Mouse (Mus musculus): ENCODE data around the gene Atf7ip. TPM values are rescaled to one million over a fixed set of nuclear protein-coding genes. Genes with fewer than 3 reads are reported as not detected.

The Atf7ip gene
- total and polyA plus RNA-seq, 2 experiments from 2014 or later, result 16.5 to 54.5 TPM

GRCm38 (mm10) chr6:136590739-136591138 lies 84.8 kb downstream of the Atf7ip start:
- 89% methylated on average over 4 of the region's 4 CpGs for WGBS
- no peak overlapping the region for H3K9ac ChIP-seq (replicated peaks; ENCODE audit: low read depth, low read length)
- H3K9me3 ChIP-seq (replicated peaks; ENCODE audit: control insufficient read depth, low read length), result no peaks in the 10 kb centered on the region
- no peak for DNase-seq (ENCODE audit: low spot score)
- no peaks in the 10 kb centered on the region for H3K4me1 ChIP-seq (ENCODE audit: control insufficient read depth, insufficient read depth)
- no peak overlapping the region for H3K4me2 ChIP-seq (ENCODE audit: low read depth, low read length)
- no peak for TF ChIP-seq EP300 (IDR thresholded peaks at IDR 0.05; ENCODE audit: low read depth)
- no peak for TF ChIP-seq CTCF (IDR thresholded peaks at IDR 0.05; ENCODE audit: low read depth)
- H3K27me3 ChIP-seq (ENCODE audit: control insufficient read depth, insufficient read depth, low read length), result no peaks in the 10 kb centered on the region
- H3K4me3 ChIP-seq (ENCODE audit: low read depth, low read length), result no peak overlapping the region
- no peak for ATAC-seq (ENCODE audit: insufficient read depth, low read depth)
- peaks cover 79% of the 10 kb centered on the region for H3K36me3 ChIP-seq (replicated peaks; ENCODE audit: control insufficient read depth, insufficient read depth, low read length)
- H3K27ac ChIP-seq (ENCODE audit: low read depth), result no peak overlapping the region

GRCm38 (mm10) chr6:136594541-136594940 lies 88.6 kb downstream of the Atf7ip start:
- no peaks in the 10 kb centered on the region for H3K4me1 ChIP-seq (ENCODE audit: control insufficient read depth, insufficient read depth)
- no peak for ATAC-seq (ENCODE audit: insufficient read depth, low read depth)
- H3K27ac ChIP-seq (ENCODE audit: low read depth), result no peak overlapping the region
- peaks cover 78% of the 10 kb centered on the region for H3K36me3 ChIP-seq (replicated peaks; ENCODE audit: control insufficient read depth, insufficient read depth, low read length)
- TF ChIP-seq EP300 (IDR thresholded peaks at IDR 0.05; ENCODE audit: low read depth) (no peak), CTCF (IDR thresholded peaks at IDR 0.05; ENCODE audit: low read depth) (no peak)
- 84% methylated on average over 4 of the region's 4 CpGs for WGBS
- H3K27me3 ChIP-seq (ENCODE audit: control insufficient read depth, insufficient read depth, low read length), result no peaks in the 10 kb centered on the region
- no peak for DNase-seq (ENCODE audit: low spot score)
- no peak overlapping the region for H3K9ac ChIP-seq (replicated peaks; ENCODE audit: low read depth, low read length)
- no peak overlapping the region for H3K4me3 ChIP-seq (ENCODE audit: low read depth, low read length)
- H3K9me3 ChIP-seq (replicated peaks; ENCODE audit: control insufficient read depth, low read length), result no peaks in the 10 kb centered on the region
- no peak overlapping the region for H3K4me2 ChIP-seq (ENCODE audit: low read depth, low read length)

DNA sequence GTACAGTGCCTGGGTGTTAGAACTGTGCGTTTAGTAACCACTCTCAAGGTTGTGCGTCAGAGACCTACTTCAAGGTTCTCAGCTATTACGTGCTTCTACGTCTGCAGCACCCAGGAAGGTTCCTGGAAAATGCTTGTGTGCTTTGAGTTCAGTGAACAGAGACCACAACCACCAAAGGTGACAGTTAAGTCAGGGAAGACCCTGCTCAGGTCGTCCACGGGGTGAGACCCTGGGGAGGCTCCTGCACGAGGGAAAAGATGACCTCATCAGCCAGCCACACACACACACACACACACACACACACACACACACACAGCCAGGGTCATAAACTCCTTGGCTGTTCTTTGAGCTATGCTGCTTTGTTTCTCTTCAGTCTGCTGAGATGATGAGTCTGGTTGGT lies 96.6 kb downstream of the Atf7ip start:
- Histone ChIP-seq H3K27me3 (ENCODE audit: control insufficient read depth, insufficient read depth, low read length) (no peaks in the 10 kb centered on the region), H3K4me3 (ENCODE audit: low read depth, low read length) (no peak overlapping the region), H3K4me1 (ENCODE audit: control insufficient read depth, insufficient read depth) (no peaks in the 10 kb centered on the region), H3K9me3 (replicated peaks; ENCODE audit: control insufficient read depth, low read length) (no peaks in the 10 kb centered on the region), H3K36me3 (replicated peaks; ENCODE audit: control insufficient read depth, insufficient read depth, low read length) (peaks cover 86% of the 10 kb centered on the region), H3K9ac (replicated peaks; ENCODE audit: low read depth, low read length) (no peak overlapping the region), H3K4me2 (ENCODE audit: low read depth, low read length) (no peak overlapping the region), H3K27ac (ENCODE audit: low read depth) (no peak overlapping the region)
- 79% methylated on average over 7 of the region's 7 CpGs for WGBS
- no peak for TF ChIP-seq CTCF (IDR thresholded peaks at IDR 0.05; ENCODE audit: low read depth)
- no peak for TF ChIP-seq EP300 (IDR thresholded peaks at IDR 0.05; ENCODE audit: low read depth)
- ATAC-seq (ENCODE audit: insufficient read depth, low read depth) (no peak), DNase-seq (ENCODE audit: low spot score) (no peak)

DNA sequence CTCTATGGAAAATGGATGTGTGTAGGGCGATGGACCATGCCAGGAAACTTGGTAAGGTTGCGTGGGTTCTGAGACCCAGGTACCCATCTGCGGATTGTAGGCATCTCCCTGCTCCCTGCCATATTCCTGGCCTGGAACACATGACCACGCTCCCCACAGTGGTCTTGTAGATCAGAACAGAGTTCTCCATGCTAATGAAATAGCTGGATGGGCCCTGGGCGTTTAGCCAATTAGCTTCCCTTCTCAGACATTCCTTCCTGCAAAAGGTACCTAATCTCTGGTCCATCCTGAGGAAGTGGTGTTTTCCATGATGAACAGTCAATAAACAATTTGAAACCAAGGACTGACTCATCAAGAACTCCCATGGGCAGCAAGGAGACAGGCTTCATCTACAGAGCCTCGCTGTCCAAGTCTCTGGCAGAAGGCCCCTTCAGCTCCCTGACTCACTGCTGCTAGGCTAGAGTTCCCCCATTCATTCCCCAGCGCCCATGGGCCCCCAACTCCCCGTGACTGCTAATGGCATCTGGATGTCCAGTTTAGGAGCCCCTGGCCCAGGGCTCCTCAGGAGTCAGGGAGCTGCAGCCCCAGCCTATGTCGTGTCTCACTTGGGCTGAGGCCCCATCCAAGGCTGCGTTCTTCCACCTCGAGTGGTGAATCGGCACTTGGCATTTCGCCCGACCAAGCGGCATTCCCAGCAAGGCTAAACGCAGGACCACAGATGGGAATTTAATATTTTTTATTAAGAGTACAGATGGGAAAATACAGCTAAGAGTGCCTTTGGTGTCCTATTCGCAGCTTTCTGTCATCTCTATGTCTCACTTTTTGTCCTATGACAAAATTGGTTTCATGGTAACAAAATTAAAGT lies 105.6 kb downstream of the Atf7ip start:
- DNase-seq (ENCODE audit: low spot score), result peak; percentile 15

DNA sequence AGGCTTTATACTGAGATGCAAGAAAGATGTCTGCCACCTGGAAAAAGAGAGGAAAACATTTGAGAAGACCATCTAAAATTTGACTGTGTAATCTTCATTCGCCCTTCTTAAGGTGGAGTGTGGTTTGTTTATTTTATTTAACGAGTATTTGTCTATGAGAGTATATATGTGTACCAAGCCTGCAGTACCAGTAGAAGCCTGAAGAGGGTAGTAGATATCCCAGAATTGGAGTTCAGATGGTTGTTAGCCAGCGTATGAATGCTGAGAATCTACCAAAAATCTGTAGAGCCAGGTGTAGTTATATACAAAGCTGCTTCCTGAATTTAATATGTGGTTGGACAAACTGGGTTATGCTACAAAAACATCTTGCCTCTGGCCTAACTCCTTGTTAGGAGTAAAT lies 106.3 kb downstream of the Atf7ip start:
- Histone ChIP-seq H3K9me3 (replicated peaks; ENCODE audit: control insufficient read depth, low read length) (no peaks in the 10 kb centered on the region), H3K27me3 (ENCODE audit: control insufficient read depth, insufficient read depth, low read length) (no peaks in the 10 kb centered on the region), H3K27ac (ENCODE audit: low read depth) (no peak overlapping the region), H3K4me3 (ENCODE audit: low read depth, low read length) (no peak overlapping the region), H3K36me3 (replicated peaks; ENCODE audit: control insufficient read depth, insufficient read depth, low read length) (peaks cover 35% of the 10 kb centered on the region), H3K4me2 (ENCODE audit: low read depth, low read length) (no peak overlapping the region), H3K4me1 (ENCODE audit: control insufficient read depth, insufficient read depth) (no peaks in the 10 kb centered on the region), H3K9ac (replicated peaks; ENCODE audit: low read depth, low read length) (no peak overlapping the region)
- TF ChIP-seq CTCF (IDR thresholded peaks at IDR 0.05; ENCODE audit: low read depth), result 0 out of 2 replicates have a peak, but pooled peaks have one; percentile 14
- TF ChIP-seq EP300 (IDR thresholded peaks at IDR 0.05; ENCODE audit: low read depth), result no peak
- over 99% methylated on average over 3 of the region's 3 CpGs for WGBS
- DNase-seq (ENCODE audit: low spot score), result no peak
- ATAC-seq (ENCODE audit: insufficient read depth, low read depth), result no peak

More for the DNA sequence above, 105.6 kb downstream of the Atf7ip start:
- H3K9me3 ChIP-seq (replicated peaks; ENCODE audit: control insufficient read depth, low read length), result no peaks in the 10 kb centered on the region
- no peak for TF ChIP-seq CTCF (IDR thresholded peaks at IDR 0.05; ENCODE audit: low read depth)
- TF ChIP-seq EP300 (IDR thresholded peaks at IDR 0.05; ENCODE audit: low read depth), result no peak
- H3K4me2 ChIP-seq (ENCODE audit: low read depth, low read length), result no peak overlapping the region
- H3K27me3 ChIP-seq (ENCODE audit: control insufficient read depth, insufficient read depth, low read length), result no peaks in the 10 kb centered on the region
- H3K27ac ChIP-seq (ENCODE audit: low read depth), result no peak overlapping the region
- no peak overlapping the region for H3K4me3 ChIP-seq (ENCODE audit: low read depth, low read length)
- H3K4me1 ChIP-seq (ENCODE audit: control insufficient read depth, insufficient read depth), result no peaks in the 10 kb centered on the region
- WGBS, result 85% methylated on average over 17 of the region's 17 CpGs
- ATAC-seq (ENCODE audit: insufficient read depth, low read depth), result peak; percentile 36; the same call in 1 of the 2 replicates
- no peak overlapping the region for H3K9ac ChIP-seq (replicated peaks; ENCODE audit: low read depth, low read length)
- H3K36me3 ChIP-seq (replicated peaks; ENCODE audit: control insufficient read depth, insufficient read depth, low read length), result peaks cover 42% of the 10 kb centered on the region
